Mouse (Mus musculus): Measurements from ENCODE around the gene Gm14410.
A peak's percentile ranks its signal among the peaks of the same experiment; 100 is the strongest.
"Not testable (repeated sequence)": the region's sequence is repeated elsewhere in the genome, so short reads cannot be mapped to it uniquely, and the experiment has no call there.

Gene Gm14410

GRCm38 (mm10) chr2:177206341-177206740 is at the start of gene Gm14410:
Gene Gm14410 (minus strand): TSS chr2:177206421.
- peak; percentile 63 to 68 for DNase-seq (ENCODE audit: low spot score in 2 of 2)

- DNase-seq (ENCODE audit: low spot score in 2 of 2) = not testable (repeated sequence)
Measured at GRCm38 (mm10) chr2:177247449-177247848, 41.2 kb upstream of the Gm14410 start.

GRCm38 (mm10) chr2:177230461-177230860 is 24.2 kb upstream of the Gm14410 start:
- not testable (repeated sequence) for DNase-seq (ENCODE audit: low spot score in 2 of 2)

GRCm38 (mm10) chr2:177172749-177173148 is 33.5 kb downstream of the Gm14410 start:
- DNase-seq (ENCODE audit: low spot score in 2 of 2) = not testable (repeated sequence)

Data from urinary bladder, postnatal 4 days (tissue).